13 mouse cellular contexts compared by ENCODE assay signal in the genomic region with DNA sequence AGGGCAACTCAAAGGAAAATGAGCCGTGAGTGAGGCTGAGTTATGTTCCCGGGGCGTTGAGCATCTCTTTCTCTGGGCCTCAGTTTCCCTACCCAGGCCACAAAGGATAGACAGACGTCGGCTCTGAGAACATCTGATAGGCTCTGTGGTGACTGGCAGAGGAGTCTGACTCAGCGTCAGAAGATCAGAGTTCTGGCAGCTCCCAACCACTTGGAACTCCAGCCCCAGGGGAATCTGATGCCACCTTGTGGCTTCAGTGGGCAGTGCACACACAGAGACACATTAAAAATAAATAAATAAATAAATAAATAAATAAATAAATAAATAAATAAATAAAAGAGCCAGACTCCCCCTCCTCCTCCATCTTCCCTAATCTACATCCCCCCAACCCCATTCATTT. TPM values are rescaled to one million over a fixed set of nuclear protein-coding genes. Genes with fewer than 3 reads are reported as not detected.
DNase-seq lines count a peak whose midpoint lies in the region; ATAC-seq and TF ChIP-seq lines count a peak whose summit lies in the region.
"Had no signal": no experiment of that assay in that cellular context is flagged by ENCODE, and none has a peak within 500 bp of the region (broad histone marks: within the 10 kb centered on the region; RNA-seq: fewer than 3 reads in every experiment).

No protein-coding gene starts in this region.

- H3K27me3 ChIP-seq in intestine, postnatal 0 days (replicated peaks; ENCODE audit: control insufficient read depth, insufficient read depth, low read length) = no peaks in the 10 kb centered on the region; the same call in 1 of the 2 replicates
- 0 out of 2 replicates have a peak, but pooled peaks cover 3% of the 10 kb centered on the region for H3K27me3 ChIP-seq in intestine, embryonic 15.5 days (replicated peaks)
- no peaks in the 10 kb centered on the region for H3K27me3 ChIP-seq in midbrain, embryonic 10.5 days (ENCODE audit: low read depth, poor library complexity, severe bottlenecking)
- no peaks in the 10 kb centered on the region for H3K27me3 ChIP-seq in midbrain, embryonic 16.5 days (ENCODE audit: control insufficient read depth, insufficient read depth, low read depth, low read length)

- H3K36me3 ChIP-seq in intestine, postnatal 0 days (ENCODE audit: control insufficient read depth, insufficient read depth) = no peaks in the 10 kb centered on the region
- H3K36me3 ChIP-seq in intestine, embryonic 15.5 days = no peaks in the 10 kb centered on the region
- no peaks in the 10 kb centered on the region for H3K36me3 ChIP-seq in midbrain, embryonic 10.5 days
- no peaks in the 10 kb centered on the region for H3K36me3 ChIP-seq in midbrain, embryonic 16.5 days (ENCODE audit: control insufficient read depth, insufficient read depth, low read length)

- WGBS in intestine, postnatal 0 days = 84% methylated on average over 6 of the region's 6 CpGs
- 78% methylated on average over 6 of the region's 6 CpGs for WGBS in intestine, embryonic 15.5 days
- 84% methylated on average over 6 of the region's 6 CpGs for WGBS in midbrain, embryonic 10.5 days
- 86% methylated on average over 6 of the region's 6 CpGs for WGBS in midbrain, embryonic 16.5 days

- H3K27ac ChIP-seq in intestine, postnatal 0 days (ENCODE audit: low read depth, low read length) = no peak overlapping the region
- no peak overlapping the region for H3K27ac ChIP-seq in intestine, embryonic 15.5 days
- H3K27ac ChIP-seq in midbrain, embryonic 10.5 days (replicated peaks) = no peak overlapping the region; the same call in 1 of the 2 replicates
- no peak overlapping the region for H3K27ac ChIP-seq in midbrain, embryonic 16.5 days (ENCODE audit: low read length)

- H3K9ac ChIP-seq in intestine, postnatal 0 days (ENCODE audit: low read depth, low read length) = no peak overlapping the region
- no peak overlapping the region for H3K9ac ChIP-seq in intestine, embryonic 15.5 days
- no peak overlapping the region for H3K9ac ChIP-seq in midbrain, embryonic 16.5 days (ENCODE audit: low read depth, low read length)

- H3K4me3 ChIP-seq in intestine, postnatal 0 days (ENCODE audit: low read depth, low read length) = no peak overlapping the region
- no peak overlapping the region for H3K4me3 ChIP-seq in intestine, embryonic 15.5 days (replicated peaks)
- H3K4me3 ChIP-seq in midbrain, embryonic 10.5 days = no peak overlapping the region
- no peak overlapping the region for H3K4me3 ChIP-seq in midbrain, embryonic 16.5 days (ENCODE audit: low read depth, low read length)

- TF ChIP-seq CTCF in intestine, postnatal 0 days (IDR thresholded peaks at IDR 0.05; ENCODE audit: low read depth) = peak; percentile 61

- ATAC-seq in intestine, postnatal 0 days = no peak
- ATAC-seq in intestine, embryonic 15.5 days = no peak
- ATAC-seq in midbrain, embryonic 16.5 days = no peak
- peak; percentile 53; the same call in 1 of the 2 replicates for ATAC-seq in megakaryocyte progenitor cell, adult 5-6 weeks (replicated peaks; ENCODE audit: poor library complexity)
- ATAC-seq in megakaryocyte, adult 5-6 weeks (ENCODE audit: poor library complexity, severe bottlenecking) = no peak
- ATAC-seq: inflammation-experienced regulatory T-cells, adult 6 months had no signal

- no peaks in the 10 kb centered on the region for H3K9me3 ChIP-seq in intestine, postnatal 0 days (ENCODE audit: control insufficient read depth)
- H3K9me3 ChIP-seq in intestine, embryonic 15.5 days = no peaks in the 10 kb centered on the region
- 0 out of 2 replicates have a peak, but pooled peaks cover 6% of the 10 kb centered on the region for H3K9me3 ChIP-seq in midbrain, embryonic 10.5 days (replicated peaks)
- no peaks in the 10 kb centered on the region for H3K9me3 ChIP-seq in midbrain, embryonic 16.5 days (replicated peaks; ENCODE audit: control insufficient read depth, low read length, poor library complexity, severe bottlenecking)

- no peak overlapping the region for H3K4me2 ChIP-seq in intestine, postnatal 0 days (replicated peaks; ENCODE audit: low read depth)
- H3K4me2 ChIP-seq in intestine, embryonic 15.5 days (replicated peaks) = no peak overlapping the region
- H3K4me2 ChIP-seq in midbrain, embryonic 16.5 days (ENCODE audit: low read length) = no peak overlapping the region
- H3K4me2 ChIP-seq: heart, embryonic 11.5 days had no signal

- H3K4me1 ChIP-seq in intestine, postnatal 0 days (replicated peaks; ENCODE audit: control insufficient read depth, insufficient read depth, low read length) = peaks cover 3% of the 10 kb centered on the region; the same call in 1 of the 2 replicates
- peaks cover 9% of the 10 kb centered on the region; the same call in 1 of the 2 replicates for H3K4me1 ChIP-seq in intestine, embryonic 15.5 days (replicated peaks)
- H3K4me1 ChIP-seq in midbrain, embryonic 10.5 days = peaks cover 19% of the 10 kb centered on the region
- H3K4me1 ChIP-seq in midbrain, embryonic 16.5 days (ENCODE audit: control insufficient read depth, insufficient read depth, low read length) = 0 out of 2 replicates have a peak, but pooled peaks cover 4% of the 10 kb centered on the region

- peak; percentile 27 to 51 for DNase-seq in adrenal gland, adult (ENCODE audit: inconsistent age in 2 of 2, low spot score in 1 of 2)
- no peak for DNase-seq in adrenal gland, adult 2 months
- peak; percentile 19 for DNase-seq in midbrain, embryonic 10.5 days (ENCODE audit: low spot score)
- DNase-seq: cerebellum, adult 11-12 months; midbrain, embryonic 14.5 days; spleen, adult 18-20 months had no signal

RNA-seq across cellular contexts. Expression of a gene that starts 9.0 kb away (rescaled TPM):
- under 1 TPM; 0.69 to 0.76 TPM for total RNA-seq in adrenal gland, adult 2 months (2021)
- 0.85 and 1.4 TPM in 2 replicates for polyA plus RNA-seq in adrenal gland, adult 2 months (2012; rRNA removed)
- 0.20 TPM in 2 replicates for polyA plus RNA-seq in intestine, postnatal 0 days (2015; fragmentation: Nextera tagmentation; extraction: Ambion mirVana)
- 0.55 and 0.69 TPM in 2 replicates for polyA plus RNA-seq in intestine, embryonic 15.5 days (2015; fragmentation: Nextera tagmentation; extraction: Ambion mirVana)
- 3.7 and 5.1 TPM in 2 replicates for polyA plus RNA-seq in midbrain, embryonic 10.5 days (2016; fragmentation: Nextera tagmentation; extraction: Ambion mirVana)
- polyA plus RNA-seq in midbrain, embryonic 16.5 days (2015; fragmentation: Nextera tagmentation; extraction: Ambion mirVana) = 2.7 and 2.9 TPM in 2 replicates
- total RNA-seq in megakaryocyte progenitor cell, adult 5-6 weeks (2015) = not detected in 2 replicates
- not detected in 2 replicates for total RNA-seq in megakaryocyte progenitor cell, adult 5-6 weeks (2017)
- not detected in 2 replicates for total RNA-seq in megakaryocyte, adult 5-6 weeks (2015)
- total RNA-seq in megakaryocyte, adult 5-6 weeks (2017) = not detected in 2 replicates
- polyA plus RNA-seq: inflammation-experienced regulatory T-cells, adult 6 months had no signal

RNA-seq across cellular contexts. Expression of a gene that starts 21.8 kb away (rescaled TPM):
- total RNA-seq in adrenal gland, adult 2 months (2021) = 10 to 100 TPM; 19.0 to 26.9 TPM
- polyA plus RNA-seq in adrenal gland, adult 2 months (2012; rRNA removed) = 35.3 and 38.0 TPM in 2 replicates
- 10.1 and 12.0 TPM in 2 replicates for polyA plus RNA-seq in intestine, postnatal 0 days (2015; fragmentation: Nextera tagmentation; extraction: Ambion mirVana)
- 8.7 and 9.3 TPM in 2 replicates for polyA plus RNA-seq in intestine, embryonic 15.5 days (2015; fragmentation: Nextera tagmentation; extraction: Ambion mirVana)
- 12.1 and 15.5 TPM in 2 replicates for polyA plus RNA-seq in midbrain, embryonic 10.5 days (2016; fragmentation: Nextera tagmentation; extraction: Ambion mirVana)
- polyA plus RNA-seq in midbrain, embryonic 16.5 days (2015; fragmentation: Nextera tagmentation; extraction: Ambion mirVana) = 13.2 and 13.5 TPM in 2 replicates
- 0.39 and 0.64 TPM in 2 replicates for total RNA-seq in megakaryocyte progenitor cell, adult 5-6 weeks (2015)
- 0.46 and 1.6 TPM in 2 replicates for total RNA-seq in megakaryocyte progenitor cell, adult 5-6 weeks (2017)
- 0.04 and 0.05 TPM in 2 replicates for total RNA-seq in megakaryocyte, adult 5-6 weeks (2015)
- 0.11 and 0.37 TPM in 2 replicates for total RNA-seq in megakaryocyte, adult 5-6 weeks (2017)

RNA-seq across cellular contexts. Expression of a gene that starts 37.1 kb away (rescaled TPM):
- total RNA-seq in adrenal gland, adult 2 months (2021) = 1 to 10 TPM; 1.0 to 1.6 TPM
- 7.5 and 9.0 TPM in 2 replicates for polyA plus RNA-seq in adrenal gland, adult 2 months (2012; rRNA removed)
- 0.85 and 0.86 TPM in 2 replicates for polyA plus RNA-seq in intestine, postnatal 0 days (2015; fragmentation: Nextera tagmentation; extraction: Ambion mirVana)
- 5.3 and 5.4 TPM in 2 replicates for polyA plus RNA-seq in intestine, embryonic 15.5 days (2015; fragmentation: Nextera tagmentation; extraction: Ambion mirVana)
- polyA plus RNA-seq in midbrain, embryonic 10.5 days (2016; fragmentation: Nextera tagmentation; extraction: Ambion mirVana) = 17.5 and 19.4 TPM in 2 replicates
- 28.1 and 36.2 TPM in 2 replicates for polyA plus RNA-seq in midbrain, embryonic 16.5 days (2015; fragmentation: Nextera tagmentation; extraction: Ambion mirVana)
- total RNA-seq in megakaryocyte progenitor cell, adult 5-6 weeks (2015) = 0.10 and 0.51 TPM in 2 replicates
- not detected in 2 replicates for total RNA-seq in megakaryocyte progenitor cell, adult 5-6 weeks (2017)
- total RNA-seq in megakaryocyte, adult 5-6 weeks (2015) = not detected in 2 replicates
- not detected in 2 replicates for total RNA-seq in megakaryocyte, adult 5-6 weeks (2017)
- polyA plus RNA-seq: inflammation-experienced regulatory T-cells, adult 6 months had no signal
